Mouse (Mus musculus): ENCODE data around the gene Krtap19-5. TPM values are rescaled to one million over a fixed set of nuclear protein-coding genes. Genes with fewer than 3 reads are reported as not detected.

Krtap19-5 gene
- polyA plus RNA-seq, 1 experiment = not detected

DNA sequence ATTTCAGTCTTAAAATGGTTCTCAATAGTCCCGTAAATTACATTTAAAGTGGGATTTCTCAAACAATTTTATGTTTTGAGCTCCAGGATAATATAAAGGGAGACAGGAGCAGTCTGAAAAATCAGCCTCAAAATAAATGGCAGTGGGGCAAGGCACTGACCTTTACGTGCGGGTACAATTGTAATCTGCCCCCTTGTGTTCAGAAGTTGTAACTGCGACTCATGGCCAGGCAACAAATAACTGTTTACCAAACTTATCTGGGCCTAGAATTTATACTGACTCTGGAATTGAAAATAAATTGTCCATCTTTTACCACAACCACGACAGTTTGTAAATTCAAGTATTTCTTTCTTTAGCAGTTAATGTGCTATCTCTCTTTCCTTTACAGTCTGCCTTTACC, 44.8 kb downstream of the Krtap19-5 start:
- Histone ChIP-seq H3K4me1 (ENCODE audit: control insufficient read depth, insufficient read depth, low read length) (no peaks in the 10 kb centered on the region), H3K4me3 (ENCODE audit: insufficient read depth, low read length) (no peak overlapping the region), H3K27ac (ENCODE audit: insufficient read depth, low read depth, low read length) (no peak overlapping the region)
- TF ChIP-seq POLR2A (IDR thresholded peaks at IDR 0.05; ENCODE audit: borderline replicate concordance, low read depth, low read length) (no peak), CTCF (IDR thresholded peaks at IDR 0.05; ENCODE audit: low read depth, low read length) (no peak)

DNA sequence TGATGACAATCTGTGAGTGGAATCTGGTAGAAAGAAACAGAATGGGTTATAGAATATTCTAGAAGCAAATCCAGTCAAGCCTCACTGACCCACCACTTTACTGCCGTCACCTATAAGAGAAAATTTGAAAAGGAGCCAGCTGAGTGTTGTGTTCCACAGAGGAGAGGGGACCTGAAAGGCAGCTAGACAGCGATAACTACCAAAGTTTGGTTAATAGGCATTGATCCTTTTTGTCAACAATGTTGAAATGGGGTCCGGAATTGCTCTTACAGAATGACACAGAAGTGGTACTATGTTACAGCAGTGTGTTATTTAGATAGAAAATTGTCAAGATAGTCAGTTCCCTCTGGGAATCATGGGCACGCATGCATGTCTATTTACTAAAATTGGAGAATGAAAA, 47.7 kb downstream of the Krtap19-5 start:
- TF ChIP-seq POLR2A (IDR thresholded peaks at IDR 0.05; ENCODE audit: borderline replicate concordance, low read depth, low read length) = no peak
- TF ChIP-seq CTCF (IDR thresholded peaks at IDR 0.05; ENCODE audit: low read depth, low read length) = no peak
- no peak overlapping the region for H3K27ac ChIP-seq (ENCODE audit: insufficient read depth, low read depth, low read length)

DNA sequence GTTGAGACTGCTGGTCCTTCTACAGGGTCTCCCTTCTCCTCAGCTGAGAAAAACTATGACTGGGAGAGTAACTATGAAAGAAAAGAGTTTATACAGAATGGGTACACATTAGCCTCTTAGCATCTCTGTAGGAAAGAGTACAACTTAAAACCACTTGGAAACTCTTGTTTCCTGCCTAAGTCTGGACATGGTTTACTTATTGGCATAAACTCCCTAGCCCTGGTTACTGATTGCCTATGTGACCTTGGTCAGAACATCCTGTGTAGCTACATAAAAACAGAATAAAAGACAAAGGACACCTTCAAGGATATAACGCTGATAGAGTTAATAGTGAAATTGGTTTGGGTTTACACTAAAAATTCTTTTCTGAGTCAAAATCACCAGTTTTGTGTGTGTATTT, 48.9 kb downstream of the Krtap19-5 start:
- TF ChIP-seq POLR2A (IDR thresholded peaks at IDR 0.05; ENCODE audit: borderline replicate concordance, low read depth, low read length) = no peak
- H3K4me3 ChIP-seq (ENCODE audit: insufficient read depth, low read length) = no peak overlapping the region
- H3K4me1 ChIP-seq (ENCODE audit: control insufficient read depth, insufficient read depth, low read length) = no peaks in the 10 kb centered on the region
- H3K27ac ChIP-seq (ENCODE audit: insufficient read depth, low read depth, low read length) = no peak overlapping the region

More for the DNA sequence above, 47.7 kb downstream of the Krtap19-5 start:
- no peak overlapping the region for H3K4me3 ChIP-seq (ENCODE audit: insufficient read depth, low read length)
- no peaks in the 10 kb centered on the region for H3K4me1 ChIP-seq (ENCODE audit: control insufficient read depth, insufficient read depth, low read length)

Other genes starting within 250 kb of the Krtap19-5 start
- gene Krtap26-1, start 248.7 kb downstream of the Krtap19-5 start, polyA plus RNA-seq (2012; ENCODE audit: insufficient read depth, insufficient read length, missing spikeins) = not detected in 2 replicates
- not detected in 2 replicates for gene Krtap27-1, start 224.8 kb downstream of the Krtap19-5 start, polyA plus RNA-seq (2012; ENCODE audit: insufficient read depth, insufficient read length, missing spikeins)
- gene 2310061N02Rik, start 188.5 kb downstream of the Krtap19-5 start, polyA plus RNA-seq (2012; ENCODE audit: insufficient read depth, insufficient read length, missing spikeins) = not detected in 2 replicates
- not detected in 2 replicates for gene Krtap13-1, start 167.6 kb downstream of the Krtap19-5 start, polyA plus RNA-seq (2012; ENCODE audit: insufficient read depth, insufficient read length, missing spikeins)
- gene Krtap13, start 144.8 kb downstream of the Krtap19-5 start, polyA plus RNA-seq (2012; ENCODE audit: insufficient read depth, insufficient read length, missing spikeins) = not detected in 2 replicates
- not detected in 2 replicates for gene 2310034C09Rik, start 137.6 kb downstream of the Krtap19-5 start, polyA plus RNA-seq (2012; ENCODE audit: insufficient read depth, insufficient read length, missing spikeins)
- gene 2310057N15Rik, start 122.3 kb downstream of the Krtap19-5 start, polyA plus RNA-seq (2012; ENCODE audit: insufficient read depth, insufficient read length, missing spikeins) = not detected in 2 replicates
- gene Gm5965, start 118.6 kb downstream of the Krtap19-5 start, polyA plus RNA-seq (2012; ENCODE audit: insufficient read depth, insufficient read length, missing spikeins) = not detected in 2 replicates
- not detected in 2 replicates for gene Gm20741, start 84.2 kb downstream of the Krtap19-5 start, polyA plus RNA-seq (2012; ENCODE audit: insufficient read depth, insufficient read length, missing spikeins)
- not detected in 2 replicates for gene Krtap15, start 76.2 kb downstream of the Krtap19-5 start, polyA plus RNA-seq (2012; ENCODE audit: insufficient read depth, insufficient read length, missing spikeins)
- gene Krtap14, start 70.3 kb downstream of the Krtap19-5 start, polyA plus RNA-seq (2012; ENCODE audit: insufficient read depth, insufficient read length, missing spikeins) = not detected in 2 replicates
- not detected in 2 replicates for gene Krtap19-1, start 27.0 kb downstream of the Krtap19-5 start, polyA plus RNA-seq (2012; ENCODE audit: insufficient read depth, insufficient read length, missing spikeins)
- gene Krtap19-2, start 22.2 kb downstream of the Krtap19-5 start, polyA plus RNA-seq (2012; ENCODE audit: insufficient read depth, insufficient read length, missing spikeins) = not detected in 2 replicates
- gene Krtap19-3, start 18.4 kb downstream of the Krtap19-5 start, polyA plus RNA-seq (2012; ENCODE audit: insufficient read depth, insufficient read length, missing spikeins) = not detected in 2 replicates
- gene Krtap19-4, start 11.4 kb downstream of the Krtap19-5 start, polyA plus RNA-seq (2012; ENCODE audit: insufficient read depth, insufficient read length, missing spikeins) = not detected in 2 replicates
- gene Krtap19-9b, start 35.8 kb upstream of the Krtap19-5 start, polyA plus RNA-seq (2012; ENCODE audit: insufficient read depth, insufficient read length, missing spikeins) = not detected in 2 replicates
- not detected in 2 replicates for gene Krtap16-3, start 66.4 kb upstream of the Krtap19-5 start, polyA plus RNA-seq (2012; ENCODE audit: insufficient read depth, insufficient read length, missing spikeins)
- gene Krtap22-2, start 114.3 kb upstream of the Krtap19-5 start, polyA plus RNA-seq (2012; ENCODE audit: insufficient read depth, insufficient read length, missing spikeins) = not detected in 2 replicates
- gene Gm10229, start 118.8 kb upstream of the Krtap19-5 start, polyA plus RNA-seq (2012; ENCODE audit: insufficient read depth, insufficient read length, missing spikeins) = not detected in 2 replicates
- gene Krtap6-1, start 135.2 kb upstream of the Krtap19-5 start, polyA plus RNA-seq (2012; ENCODE audit: insufficient read depth, insufficient read length, missing spikeins) = not detected in 2 replicates
- gene Gm10228, start 145.0 kb upstream of the Krtap19-5 start, polyA plus RNA-seq (2012; ENCODE audit: insufficient read depth, insufficient read length, missing spikeins) = not detected in 2 replicates
- gene Krtap6-5, start 151.4 kb upstream of the Krtap19-5 start, polyA plus RNA-seq (2012; ENCODE audit: insufficient read depth, insufficient read length, missing spikeins) = not detected in 2 replicates
- not detected in 2 replicates for gene 1110025L11Rik, start 167.5 kb upstream of the Krtap19-5 start, polyA plus RNA-seq (2012; ENCODE audit: insufficient read depth, insufficient read length, missing spikeins)
- not detected in 2 replicates for gene Krtap6-3, start 187.6 kb upstream of the Krtap19-5 start, polyA plus RNA-seq (2012; ENCODE audit: insufficient read depth, insufficient read length, missing spikeins)
- not detected in 2 replicates for gene Gm6358, start 244.4 kb upstream of the Krtap19-5 start, polyA plus RNA-seq (2012; ENCODE audit: insufficient read depth, insufficient read length, missing spikeins)